Mouse (Mus musculus) E14TG2a.4 (cell line): ENCODE results near the gene Atp6v0e.

ENCODE experiments used
- H3K27me3 ChIP-seq: 2 replicates; pipeline ENCODE4 v1.6.1; 2014; ENCODE audit warnings: low read length, control low read depth; ENCODE audit not compliant: insufficient read depth
- H3K36me3 ChIP-seq: 2 replicates; pipeline ENCODE4 v1.6.1; 2014; ENCODE audit warnings: low read length, control low read depth; ENCODE audit not compliant: insufficient read depth
- H3K4me1 ChIP-seq: replicated peaks from 2 replicates; pipeline ENCODE4 v1.6.1; 2014; ENCODE audit warnings: low read depth, low read length, control low read depth
- H3K4me3 ChIP-seq: replicated peaks from 2 replicates; pipeline ENCODE4 v1.5.1; 2014; ENCODE audit warnings: mild to moderate bottlenecking, low read length
- H3K9me3 ChIP-seq: 2 replicates; pipeline ENCODE4 v1.6.1; 2014; ENCODE audit warnings: low read length, control low read depth
- CTCF ChIP-seq: conservative IDR thresholded peaks from 2 replicates; pipeline ENCODE4 v1.5.1; 2014; ENCODE audit warnings: low read length
- NANOG ChIP-seq: IDR thresholded peaks from 2 replicates; pipeline ENCODE4 v1.6.1; 2014; ENCODE audit warnings: borderline replicate concordance, low read length, mixed read lengths
- POU5F1 ChIP-seq: IDR thresholded peaks from 2 replicates; pipeline ENCODE4 v1.6.1; 2014; ENCODE audit warnings: low read length, borderline replicate concordance

The Atp6v0e gene

DNA sequence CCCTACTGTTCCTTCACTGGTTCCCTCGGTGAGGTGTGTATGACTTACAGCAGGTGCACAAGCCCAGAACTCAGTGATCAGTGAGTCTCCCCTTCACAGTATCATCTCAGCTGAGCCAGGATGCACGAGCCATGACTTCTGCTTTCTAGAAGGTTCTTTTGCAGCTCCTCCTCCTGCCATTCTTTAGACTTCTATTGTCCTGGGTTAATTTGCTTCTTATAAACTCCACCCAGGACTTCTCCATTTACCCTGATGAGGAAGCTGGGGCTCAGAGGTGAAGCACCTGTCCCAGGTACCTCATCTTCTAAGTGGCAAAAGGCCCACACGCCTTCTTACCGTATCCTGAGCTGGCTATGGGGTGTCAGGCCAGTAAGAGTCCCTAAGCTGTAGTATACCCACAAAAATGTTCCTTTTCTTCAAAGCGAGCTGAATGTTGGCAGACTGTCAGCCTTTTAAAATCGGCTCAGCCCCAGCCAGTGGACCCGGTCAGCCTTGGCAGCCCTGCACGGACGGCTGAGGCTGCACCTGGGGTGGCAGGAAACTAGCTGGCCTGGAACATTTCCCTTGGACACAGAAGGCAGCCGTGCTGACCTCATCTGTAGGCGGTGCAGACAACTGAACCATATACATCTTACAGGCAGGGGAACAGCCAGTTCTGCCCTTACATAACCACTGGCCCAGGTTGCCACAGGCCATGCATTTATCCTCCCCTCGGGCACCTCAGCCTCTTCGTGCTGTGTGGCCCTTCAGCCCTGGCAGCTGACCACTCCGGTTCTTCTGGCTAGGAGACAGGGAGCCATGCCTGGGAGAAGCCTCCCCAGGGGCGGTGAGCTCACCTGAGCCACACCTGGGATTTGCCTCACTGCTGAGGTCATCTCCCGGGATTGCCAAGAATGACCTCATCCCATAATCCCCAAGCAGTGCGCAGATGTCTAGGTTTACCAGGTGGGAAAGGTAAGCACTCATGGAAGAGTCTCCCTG is 42.0 kb upstream of the Atp6v0e start:
- no peak for TF ChIP-seq POU5F1
- no peak for TF ChIP-seq NANOG
- no peak for TF ChIP-seq CTCF

GRCm38 (mm10) chr17:26621912-26622311 is 41.1 kb upstream of the Atp6v0e start:
- no peaks in the 10 kb centered on the region for H3K9me3 ChIP-seq
- H3K27me3 ChIP-seq: no peaks in the 10 kb centered on the region
- H3K4me1 ChIP-seq: peaks cover 11% of the 10 kb centered on the region; the same call in 1 of the 2 replicates
- no peak overlapping the region for H3K4me3 ChIP-seq
- peaks cover 90% of the 10 kb centered on the region for H3K36me3 ChIP-seq
- TF ChIP-seq POU5F1 (no peak), NANOG (no peak), CTCF (no peak; the same call in 1 of the 2 replicates)

More for the DNA sequence above, 42.0 kb upstream of the Atp6v0e start:
- Histone ChIP-seq H3K9me3 (no peaks in the 10 kb centered on the region), H3K4me1 (peaks cover 11% of the 10 kb centered on the region; the same call in 1 of the 2 replicates), H3K4me3 (no peak overlapping the region), H3K36me3 (peaks cover 90% of the 10 kb centered on the region), H3K27me3 (no peaks in the 10 kb centered on the region)

DNA sequence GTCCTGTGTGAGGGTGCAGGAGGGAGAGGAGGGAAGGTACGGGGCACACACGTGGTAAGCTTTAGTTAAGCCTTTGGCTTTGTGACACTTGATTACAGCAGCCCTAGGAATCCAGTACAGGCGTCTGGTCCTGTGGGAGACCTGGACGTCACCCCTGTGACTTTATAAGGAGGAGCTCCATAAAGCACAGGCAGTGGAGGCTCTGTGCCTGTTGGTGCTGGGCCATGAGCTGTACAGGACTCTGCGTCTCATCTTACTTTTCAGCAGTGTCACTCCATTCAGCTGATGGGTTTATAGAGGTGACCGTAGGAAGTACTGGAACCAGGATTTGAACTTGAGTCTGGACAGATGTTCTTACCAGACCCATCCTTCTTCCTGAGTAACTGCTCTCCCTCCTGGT is 39.0 kb upstream of the Atp6v0e start:
- no peak for TF ChIP-seq POU5F1
- no peak for TF ChIP-seq CTCF
- TF ChIP-seq NANOG: no peak
- Histone ChIP-seq H3K27me3 (no peaks in the 10 kb centered on the region), H3K36me3 (peaks cover 90% of the 10 kb centered on the region)

GRCm38 (mm10) chr17:26624999-26625398 is 38.0 kb upstream of the Atp6v0e start:
- Histone ChIP-seq H3K4me1 (peaks cover 23% of the 10 kb centered on the region; the same call in 1 of the 2 replicates), H3K27me3 (no peaks in the 10 kb centered on the region)
- no peak for TF ChIP-seq NANOG
- no peak for TF ChIP-seq CTCF
- no peak for TF ChIP-seq POU5F1

More for the DNA sequence above, 39.0 kb upstream of the Atp6v0e start:
- Histone ChIP-seq H3K4me1 (peaks cover 22% of the 10 kb centered on the region; the same call in 1 of the 2 replicates), H3K4me3 (no peak overlapping the region), H3K9me3 (no peaks in the 10 kb centered on the region)

GRCm38 (mm10) chr17:26625521-26626010 is 37.5 kb upstream of the Atp6v0e start:
- Histone ChIP-seq H3K4me1 (peaks cover 22% of the 10 kb centered on the region; the same call in 1 of the 2 replicates), H3K4me3 (no peak overlapping the region), H3K36me3 (peaks cover 95% of the 10 kb centered on the region), H3K9me3 (no peaks in the 10 kb centered on the region), H3K27me3 (no peaks in the 10 kb centered on the region)
- TF ChIP-seq CTCF (no peak), POU5F1 (no peak), NANOG (no peak)

More at GRCm38 (mm10) chr17:26624999-26625398, 38.0 kb upstream of the Atp6v0e start:
- Histone ChIP-seq H3K4me3 (no peak overlapping the region), H3K9me3 (no peaks in the 10 kb centered on the region), H3K36me3 (peaks cover 93% of the 10 kb centered on the region)

GRCm38 (mm10) chr17:26628479-26628878 is 34.6 kb upstream of the Atp6v0e start:
- Histone ChIP-seq H3K27me3 (no peaks in the 10 kb centered on the region), H3K4me1 (peaks cover 33% of the 10 kb centered on the region), H3K36me3 (peaks cover 99% of the 10 kb centered on the region), H3K9me3 (no peaks in the 10 kb centered on the region), H3K4me3 (no peak overlapping the region)
- TF ChIP-seq CTCF (no peak), NANOG (no peak), POU5F1 (no peak)

DNA sequence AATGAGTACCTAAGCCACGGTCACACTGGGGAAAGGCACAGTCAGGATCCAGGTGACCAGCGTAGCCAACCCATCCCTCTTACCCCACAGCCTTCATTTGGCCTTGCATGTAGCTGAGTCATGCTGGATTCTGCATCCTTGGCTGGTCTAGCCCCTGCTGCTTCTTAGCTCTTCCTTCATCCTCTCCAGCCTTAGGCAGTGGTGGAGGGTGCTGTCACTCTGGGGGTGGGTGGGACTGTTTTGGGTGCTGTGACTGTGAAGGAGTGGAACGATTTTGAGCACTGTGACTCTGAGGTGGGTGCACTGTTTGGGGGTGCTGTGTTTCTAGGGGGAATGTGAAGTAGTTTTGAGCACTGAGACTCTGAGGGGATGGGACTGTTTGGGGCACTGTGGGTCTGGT is 34.1 kb upstream of the Atp6v0e start:
- Histone ChIP-seq H3K9me3 (no peaks in the 10 kb centered on the region), H3K27me3 (no peaks in the 10 kb centered on the region), H3K36me3 (peaks cover 99% of the 10 kb centered on the region), H3K4me3 (no peak overlapping the region), H3K4me1 (peaks cover 33% of the 10 kb centered on the region)
- TF ChIP-seq NANOG: no peak
- TF ChIP-seq CTCF: no peak
- no peak for TF ChIP-seq POU5F1

DNA sequence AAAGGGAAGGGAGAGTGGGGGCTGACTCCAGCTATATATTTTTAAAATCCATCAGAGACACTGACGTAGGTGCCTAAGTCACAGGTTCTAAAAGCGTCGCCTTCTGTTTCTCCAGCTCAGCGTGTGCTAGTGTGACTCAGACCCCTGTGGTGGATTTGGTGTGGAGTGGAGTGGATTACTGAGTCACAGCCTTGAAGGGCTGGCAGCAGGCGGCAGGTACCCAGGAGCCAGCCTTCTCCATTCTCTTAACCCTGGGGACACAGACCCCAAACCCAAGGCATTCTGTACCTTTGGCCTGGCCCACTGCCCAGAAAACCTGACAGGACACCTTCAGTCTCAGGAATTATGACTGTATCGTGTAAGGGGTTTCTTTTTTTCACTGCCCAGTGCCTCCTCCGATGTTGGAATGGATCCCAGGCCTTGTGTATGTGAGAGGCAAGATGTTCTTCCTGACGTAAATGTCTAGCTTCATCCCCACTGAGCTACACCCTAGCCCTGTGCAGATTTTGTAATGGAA is 31.2 kb upstream of the Atp6v0e start:
- Histone ChIP-seq H3K4me1 (peaks cover 33% of the 10 kb centered on the region), H3K4me3 (no peak overlapping the region), H3K36me3 (peaks cover 97% of the 10 kb centered on the region), H3K27me3 (no peaks in the 10 kb centered on the region), H3K9me3 (no peaks in the 10 kb centered on the region)
- no peak for TF ChIP-seq POU5F1
- no peak for TF ChIP-seq CTCF
- TF ChIP-seq NANOG: no peak

- Histone ChIP-seq H3K4me3 (0 out of 2 replicates have a peak overlapping the region, but pooled peaks have one; percentile 32), H3K9me3 (no peaks in the 10 kb centered on the region)
- TF ChIP-seq POU5F1 (no peak), NANOG (no peak), CTCF (no peak)
These were observed 29.8 kb upstream of the Atp6v0e start for GRCm38 (mm10) chr17:26633186-26633585.

More at GRCm38 (mm10) chr17:26633186-26633585, 29.8 kb upstream of the Atp6v0e start:
- Histone ChIP-seq H3K4me1 (peaks cover 30% of the 10 kb centered on the region), H3K27me3 (no peaks in the 10 kb centered on the region), H3K36me3 (peaks cover 95% of the 10 kb centered on the region)
